Mouse (Mus musculus): ENCODE data around the gene Guk1. TPM values are rescaled to one million over a fixed set of nuclear protein-coding genes. Genes with fewer than 3 reads are reported as not detected.

Guk1 gene
- polyA plus RNA-seq, 1 experiment from 2014 or later = 78.7 TPM

- ChIA-PET POLR2A (no interaction called here), CTCF (interaction anchor here (1.1 to 2.3 kb wide), 2 partner anchors 9 to 12 kb away, joined by 5 to 11 read pairs; no protein-coding TSS in a partner anchor)
- in situ Hi-C loops (cut with MboI; ENCODE audit: low pct_unique_long_range_greater_than_20kb) = no loop called here
- ATAC-seq = no peak
- no peaks in the 10 kb centered on the region for H3K27me3 ChIP-seq
- no peak for TF ChIP-seq CTCF (IDR thresholded peaks at IDR 0.05)
- DNase-seq (ENCODE audit: low read depth, low spot score) = no peak
Measured at GRCm38 (mm10) chr11:59210020-59210419, 18.0 kb upstream of the Guk1 start.

- H3K27me3 ChIP-seq = no peaks in the 10 kb centered on the region
- POLR2A ChIA-PET = no interaction called here
- no peak for TF ChIP-seq CTCF (IDR thresholded peaks at IDR 0.05)
- ATAC-seq = no peak
- CTCF ChIA-PET = interaction anchor here (0.7 to 2.3 kb wide), 3 partner anchors 10 to 262 kb away, joined by 3 to 11 read pairs (median 5); no protein-coding TSS in a partner anchor
- no peak for DNase-seq (ENCODE audit: low read depth, low spot score)
- in situ Hi-C loops (cut with MboI; ENCODE audit: low pct_unique_long_range_greater_than_20kb) = no loop called here
Measured at GRCm38 (mm10) chr11:59209580-59209979, 17.6 kb upstream of the Guk1 start.

DNA sequence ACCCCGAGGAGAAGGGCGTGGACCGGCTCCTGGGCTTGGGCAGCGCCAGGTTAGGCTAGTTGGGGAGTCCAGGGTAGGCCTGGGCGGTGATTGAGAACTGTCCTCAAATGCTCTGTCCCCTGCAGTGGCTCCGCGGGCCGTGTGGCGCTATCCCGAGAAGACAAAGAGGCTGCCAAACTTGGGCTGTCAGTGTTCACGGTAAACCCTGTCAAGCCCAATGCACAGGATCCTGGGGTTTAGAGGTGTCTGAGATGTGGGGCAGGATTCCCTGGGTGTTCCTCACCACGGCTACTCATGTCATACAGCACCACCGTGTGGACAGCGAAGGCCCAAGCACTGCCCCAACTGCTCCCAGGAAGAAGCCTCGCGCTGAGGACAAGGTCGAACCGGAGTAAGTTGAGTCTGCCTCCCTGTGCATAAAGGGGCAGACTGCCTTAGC is 17.0 kb upstream of the Guk1 start:
- ATAC-seq (peak; percentile 73), DNase-seq (ENCODE audit: low read depth, low spot score) (no peak)
- CTCF ChIA-PET = interaction anchor here (0.7 to 2.3 kb wide), 3 partner anchors 10 to 263 kb away, joined by 3 to 11 read pairs (median 5); no protein-coding TSS in a partner anchor

DNA sequence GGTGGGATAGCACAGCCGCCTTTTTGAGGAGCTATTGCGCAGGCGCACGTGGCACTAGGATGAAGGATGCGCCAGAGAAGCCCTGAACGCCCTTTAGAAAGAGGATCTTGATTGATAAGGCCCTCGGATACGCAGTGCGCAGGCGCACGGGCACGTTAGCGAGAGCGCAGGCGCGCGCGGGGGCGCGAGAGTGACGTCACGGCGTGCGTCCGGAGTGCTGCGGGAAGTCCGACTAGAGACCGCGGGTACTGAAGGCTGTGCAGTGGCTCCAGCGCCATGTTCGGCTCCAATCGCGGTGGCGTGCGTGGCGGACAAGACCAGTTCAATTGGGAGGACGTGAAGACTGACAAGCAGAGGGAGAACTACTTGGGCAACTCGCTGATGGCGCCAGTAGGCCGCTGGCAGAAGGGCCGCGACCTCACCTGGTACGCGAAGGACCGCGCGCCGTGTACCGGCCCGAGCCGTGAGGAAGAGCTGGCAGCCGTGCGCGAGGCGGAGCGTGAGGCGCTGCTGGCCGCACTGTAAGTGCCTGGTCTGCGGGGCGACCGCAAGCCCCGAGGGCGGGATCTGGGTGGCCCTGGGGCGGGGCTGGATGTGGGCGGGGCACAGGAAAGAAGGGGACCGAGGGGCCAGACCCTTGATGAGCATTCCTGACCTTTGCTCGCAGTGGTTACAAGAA is 16.3 kb upstream of the Guk1 start, which contains the start of gene 2310033P09Rik:
2310033P09Rik (plus strand) TSS at position 169 of the 679 bp plus-strand sequence.
- in situ Hi-C loops (cut with MboI; ENCODE audit: low pct_unique_long_range_greater_than_20kb) = no loop called here
- no peak for TF ChIP-seq CTCF (IDR thresholded peaks at IDR 0.05)
- POLR2A ChIA-PET = interaction anchor here (0.9 kb wide), 1 partner anchor 10 kb away, joined by 3 read pairs; no protein-coding TSS in a partner anchor
- ATAC-seq (peak; percentile 40), DNase-seq (ENCODE audit: low read depth, low spot score) (no peak)
- H3K27me3 ChIP-seq = no peaks in the 10 kb centered on the region
- CTCF ChIA-PET = interaction anchor here (1.0 to 2.3 kb wide), 2 partner anchors 11 to 29 kb away, joined by 3 to 11 read pairs; no protein-coding TSS in a partner anchor

More for the DNA sequence above, 17.0 kb upstream of the Guk1 start:
- in situ Hi-C loops (cut with MboI; ENCODE audit: low pct_unique_long_range_greater_than_20kb) = no loop called here
- POLR2A ChIA-PET = interaction anchor here (0.9 kb wide), 1 partner anchor 10 kb away, joined by 3 read pairs; no protein-coding TSS in a partner anchor
- H3K27me3 ChIP-seq = no peaks in the 10 kb centered on the region
- TF ChIP-seq CTCF (IDR thresholded peaks at IDR 0.05) = peak; percentile 86

GRCm38 (mm10) chr11:59202081-59202995 is 10.3 kb upstream of the Guk1 start, which contains the start of gene Mrpl55:
Gene Mrpl55, plus strand, starts transcription at chr11:59202486.
- POLR2A ChIA-PET = interaction anchor here (0.6 to 0.7 kb wide), 3 partner anchors 11 to 78 kb away, joined by 3 to 7 read pairs (median 3); no protein-coding TSS in a partner anchor
- DNase-seq (ENCODE audit: low read depth, low spot score) (no peak), ATAC-seq (peak; percentile 65)
- H3K27me3 ChIP-seq = no peaks in the 10 kb centered on the region
- no peak for TF ChIP-seq CTCF (IDR thresholded peaks at IDR 0.05)
- CTCF ChIA-PET = no interaction called here
- in situ Hi-C loops (cut with MboI; ENCODE audit: low pct_unique_long_range_greater_than_20kb) = no loop called here

DNA sequence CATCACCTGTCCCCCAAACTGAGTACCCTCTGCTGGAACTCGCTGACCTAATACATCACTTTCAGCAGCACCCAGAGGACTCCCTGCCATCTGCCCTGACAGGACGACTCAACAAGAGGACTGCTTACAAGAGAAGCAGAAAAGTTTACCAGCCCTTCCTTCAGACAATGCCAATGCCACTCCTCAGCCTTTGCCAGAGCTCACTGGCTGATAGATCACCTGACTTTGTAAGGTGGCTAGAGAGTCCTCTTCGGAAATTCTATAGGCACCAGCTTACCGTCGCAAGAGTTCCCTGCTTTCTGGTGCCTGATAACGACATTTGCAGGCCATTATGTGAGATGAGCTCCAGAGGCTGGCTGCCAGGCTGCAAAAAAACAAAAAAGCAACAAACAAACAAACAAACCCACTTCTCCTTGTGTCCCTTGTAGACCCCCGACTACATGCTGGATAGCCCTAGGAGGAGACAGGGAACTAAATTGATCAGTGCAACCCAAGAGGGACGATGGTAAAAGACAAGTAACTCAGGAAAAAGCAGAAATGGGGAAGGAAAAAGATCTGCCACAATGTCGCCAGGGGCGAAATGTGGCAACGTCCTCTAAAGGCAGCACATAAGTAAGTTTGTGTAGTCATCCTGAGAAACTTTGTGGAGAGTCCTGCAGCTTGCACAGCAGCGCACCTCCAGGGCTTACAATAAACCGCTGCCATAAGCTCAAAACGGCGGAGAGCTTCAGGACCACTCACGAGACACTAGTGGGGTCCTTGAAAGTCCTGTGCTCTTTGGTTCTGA is 9.4 kb upstream of the Guk1 start:
- CTCF ChIA-PET = no interaction called here
- ATAC-seq (no peak), DNase-seq (ENCODE audit: low read depth, low spot score) (no peak)
- H3K27me3 ChIP-seq = no peaks in the 10 kb centered on the region
- in situ Hi-C loops (cut with MboI; ENCODE audit: low pct_unique_long_range_greater_than_20kb) = no loop called here
- no peak for TF ChIP-seq CTCF (IDR thresholded peaks at IDR 0.05)
- POLR2A ChIA-PET = no interaction called here

GRCm38 (mm10) chr11:59196230-59196629 is 4.2 kb upstream of the Guk1 start:
- ATAC-seq = no peak
- TF ChIP-seq CTCF (IDR thresholded peaks at IDR 0.05) = no peak
- POLR2A ChIA-PET = interaction anchor here (1.5 kb wide), 1 partner anchor 10 kb away, joined by 3 read pairs; no protein-coding TSS in a partner anchor
- no peak for DNase-seq (ENCODE audit: low read depth, low spot score)
- CTCF ChIA-PET = no interaction called here
- no peaks in the 10 kb centered on the region for H3K27me3 ChIP-seq
- in situ Hi-C loops (cut with MboI; ENCODE audit: low pct_unique_long_range_greater_than_20kb) = no loop called here

- no peak for TF ChIP-seq CTCF (IDR thresholded peaks at IDR 0.05)
- in situ Hi-C loops (cut with MboI; ENCODE audit: low pct_unique_long_range_greater_than_20kb) = no loop called here
- DNase-seq (ENCODE audit: low read depth, low spot score) (no peak), ATAC-seq (peak; percentile 82)
- no peaks in the 10 kb centered on the region for H3K27me3 ChIP-seq
- ChIA-PET POLR2A (interaction anchor here (0.6 to 1.0 kb wide), 2 partner anchors 11 to 51 kb away, joined by 3 to 7 read pairs; partner anchors contain the start of gene Mrpl55), CTCF (no interaction called here)
Measured at GRCm38 (mm10) chr11:59191231-59192058, 567 bp downstream of the Guk1 start.

- DNase-seq (ENCODE audit: low read depth, low spot score) (no peak), ATAC-seq (no peak)
- in situ Hi-C loops (cut with MboI; ENCODE audit: low pct_unique_long_range_greater_than_20kb) = no loop called here
- ChIA-PET POLR2A (no interaction called here), CTCF (no interaction called here)
- no peak for TF ChIP-seq CTCF (IDR thresholded peaks at IDR 0.05)
- no peaks in the 10 kb centered on the region for H3K27me3 ChIP-seq
Measured at GRCm38 (mm10) chr11:59187706-59188105, 4.3 kb downstream of the Guk1 start.
